Mouse (Mus musculus) heart, postnatal 0 days (tissue): ENCODE measurements around the gene Pdss2. TPM values are rescaled to one million over a fixed set of nuclear protein-coding genes. Genes with fewer than 3 reads are reported as not detected.

Source experiments
- ATAC-seq: fragments of 200-750 bp; cut with Nextera tagmentation; 2 replicates; pipeline ENCODE4 v1.8.0; 2017; ENCODE audit warnings: low read depth, moderate number of reproducible peaks, moderate library complexity; ENCODE audit not compliant: insufficient read depth
- DNase-seq: peaks from one replicate; pipeline ENCODE4 v3.0.0-alpha.2; 2016; ENCODE audit warnings: low spot score
- H3K27ac ChIP-seq: fragments of 300-500 bp; sonication (generic); 2 replicates; pipeline ENCODE4 v1.5.1; 2014; ENCODE audit warnings: low read depth, mild to moderate bottlenecking
- H3K27me3 ChIP-seq: fragments of 300-500 bp; sonication (generic); 2 replicates; pipeline ENCODE4 v1.6.1; 2014; ENCODE audit warnings: low read length, mixed read lengths; ENCODE audit not compliant: control insufficient read depth, insufficient read depth
- H3K36me3 ChIP-seq: fragments of 300-500 bp; sonication (generic); replicated peaks from 2 replicates; pipeline ENCODE4 v1.6.1; 2014; ENCODE audit warnings: low read length, mixed read lengths; ENCODE audit not compliant: control insufficient read depth, insufficient read depth
- H3K4me1 ChIP-seq: fragments of 300-500 bp; sonication (generic); 2 replicates; pipeline ENCODE4 v1.6.1; 2014; ENCODE audit warnings: antibody characterized with exemption; ENCODE audit not compliant: control insufficient read depth, insufficient read depth
- H3K4me2 ChIP-seq: fragments of 300-500 bp; sonication (generic); 2 replicates; pipeline ENCODE4 v1.6.1; 2014; ENCODE audit warnings: low read depth, mild to moderate bottlenecking, low read length, moderate library complexity
- H3K4me3 ChIP-seq: fragments of 300-500 bp; sonication (generic); 2 replicates; pipeline ENCODE4 v1.5.1; 2014; ENCODE audit warnings: low read depth, low read length
- H3K9ac ChIP-seq: fragments of 300-500 bp; sonication (generic); replicated peaks from 2 replicates; pipeline ENCODE4 v1.6.1; 2014; ENCODE audit warnings: low read depth, low read length, mixed read lengths
- H3K9me3 ChIP-seq: fragments of 300-500 bp; sonication (generic); replicated peaks from 2 replicates; pipeline ENCODE4 v1.6.1; 2016; ENCODE audit warnings: low read length; ENCODE audit not compliant: control insufficient read depth
- CTCF ChIP-seq: IDR thresholded peaks from 2 replicates; pipeline ENCODE4 v1.5.1; 2016; ENCODE audit warnings: antibody characterized with exemption, control low read depth, low read depth
- EP300 ChIP-seq: IDR thresholded peaks from 2 replicates; pipeline ENCODE4 v1.6.1; 2016; ENCODE audit warnings: antibody characterized with exemption, low read depth
- WGBS: fragments of 180-500 bp; shearing (Covaris S2); extraction: QIAGEN DNeasy Blood & Tissue Kit; methylation state at CpG from one replicate; pipeline ENCODE4 v1.1.7; 2014; 5-methylcytosine and 5-hydroxymethylcytosine counted together
- polyA plus RNA-seq: library from polyadenylated mRNA; unstranded; fragments of >200 nt; fragmentation: Nextera tagmentation; extraction: Ambion mirVana; gene quantifications from 2 replicates; pipeline ENCODE4 v1.2.1, GENCODE M21; 2015
- total RNA-seq: library from RNA; depleted of rRNA; stranded (reverse); fragments of >200 nt; gene quantifications from 2 replicates; pipeline ENCODE4 v1.2.3, GENCODE M21; 2014; ENCODE audit warnings: low replicate concordance

Gene Pdss2
- total and polyA plus RNA-seq, 2 experiments from 2014 or later: 14.7 to 28.9 TPM

DNA sequence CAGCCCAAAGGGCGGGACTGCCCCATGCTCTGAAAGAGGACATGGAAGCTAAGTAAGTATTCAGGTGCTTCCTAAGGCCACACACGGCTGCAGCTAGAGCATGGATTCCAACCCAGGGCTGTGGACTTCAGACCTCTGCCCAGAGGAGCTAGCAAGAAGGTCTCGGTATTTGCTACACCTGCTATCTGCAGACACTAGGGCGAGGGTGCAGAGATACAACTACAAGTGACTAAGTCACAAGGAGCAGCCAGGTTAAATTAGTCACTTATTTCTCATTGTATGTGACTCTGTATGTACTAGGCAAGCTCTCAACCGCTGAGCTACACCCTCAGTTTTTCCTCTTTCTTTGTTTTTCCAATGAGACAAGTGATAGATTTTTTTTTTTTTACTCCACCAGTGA is 241.5 kb downstream of the Pdss2 start:
- ATAC-seq (no peak), DNase-seq (no peak)
- 76% methylated on average over 5 of the region's 5 CpGs for whole genome bisulfite sequencing
- Histone ChIP-seq H3K4me2 (no peak overlapping the region), H3K4me1 (no peaks in the 10 kb centered on the region), H3K9ac (no peak overlapping the region), H3K9me3 (no peaks in the 10 kb centered on the region), H3K36me3 (no peaks in the 10 kb centered on the region), H3K27ac (no peak overlapping the region), H3K4me3 (no peak overlapping the region), H3K27me3 (no peaks in the 10 kb centered on the region)
- no peak for TF ChIP-seq EP300
- no peak for TF ChIP-seq CTCF

DNA sequence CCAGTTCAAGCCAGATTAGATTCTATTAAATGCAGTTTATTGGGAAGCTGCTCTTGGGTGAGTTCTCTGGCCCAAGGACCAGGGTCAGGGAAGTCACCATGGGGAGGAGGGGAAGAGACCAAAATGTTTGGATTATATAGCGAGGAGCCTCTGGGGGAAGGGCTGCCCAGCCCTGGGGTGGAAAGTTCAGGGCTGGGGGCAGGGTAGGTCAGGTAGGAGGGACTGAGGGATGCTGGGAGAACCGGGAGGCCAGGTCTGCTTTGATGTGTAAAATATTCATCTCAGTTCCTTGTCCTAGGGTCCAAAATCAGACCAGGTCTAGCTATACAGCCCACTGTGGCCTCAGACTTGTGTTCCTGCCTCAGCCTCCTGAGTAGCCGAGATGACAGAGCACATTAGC is 241.9 kb downstream of the Pdss2 start:
- 65% methylated on average over 3 of the region's 3 CpGs for WGBS
- Histone ChIP-seq H3K4me1 (no peaks in the 10 kb centered on the region), H3K27me3 (no peaks in the 10 kb centered on the region), H3K9ac (no peak overlapping the region), H3K4me2 (no peak overlapping the region), H3K4me3 (no peak overlapping the region), H3K27ac (no peak overlapping the region), H3K36me3 (no peaks in the 10 kb centered on the region), H3K9me3 (no peaks in the 10 kb centered on the region)
- TF ChIP-seq EP300 (no peak), CTCF (no peak)
- ATAC-seq (no peak), DNase-seq (no peak)

DNA sequence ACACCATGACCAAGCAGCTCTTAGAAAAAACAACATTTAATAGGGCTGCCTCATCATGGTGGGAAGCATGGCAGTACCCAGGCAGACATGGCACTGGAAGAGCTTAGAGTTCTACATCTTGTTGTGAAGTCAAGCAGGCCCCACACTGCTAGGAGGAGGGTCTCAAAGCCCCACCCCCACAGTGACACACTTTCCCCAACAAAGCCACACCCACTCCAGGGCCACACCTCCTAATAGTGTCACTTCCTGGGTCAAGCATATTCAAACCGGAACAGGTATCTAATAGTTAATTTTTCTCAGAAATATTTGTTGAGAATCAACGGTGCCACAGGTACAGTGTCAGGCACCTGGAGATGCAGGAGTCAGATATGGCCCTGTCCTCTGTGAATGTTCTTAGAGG is 244.9 kb downstream of the Pdss2 start:
- 87% methylated on average over 2 of the region's 2 CpGs for WGBS
- no peaks in the 10 kb centered on the region for H3K9me3 ChIP-seq

DNA sequence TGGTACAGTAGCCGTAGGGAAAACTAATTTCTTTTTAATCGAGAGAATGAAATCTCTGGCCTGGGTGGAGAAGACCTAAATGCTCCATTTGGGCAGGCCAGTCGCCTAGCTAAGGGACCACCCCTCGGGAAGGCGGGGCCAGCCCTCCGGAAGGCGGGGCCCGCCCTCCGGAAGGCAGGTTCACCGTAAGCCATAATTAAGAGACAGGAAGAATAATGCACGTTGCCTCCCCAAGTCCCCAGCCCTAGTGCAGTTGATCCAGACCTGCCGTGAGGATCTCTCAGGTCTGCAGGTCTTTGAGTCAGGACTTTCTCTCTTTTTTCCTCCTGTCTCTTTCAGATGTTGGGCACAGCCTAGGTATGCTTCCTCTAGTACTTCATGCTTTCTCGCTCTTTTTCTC is 246.4 kb downstream of the Pdss2 start:
- no peak overlapping the region for H3K27ac ChIP-seq
- 33% methylated on average over 13 of the region's 13 CpGs for WGBS
- no peak overlapping the region for H3K9ac ChIP-seq
- no peak for TF ChIP-seq EP300
- TF ChIP-seq CTCF: no peak
- no peaks in the 10 kb centered on the region for H3K36me3 ChIP-seq
- H3K9me3 ChIP-seq: no peaks in the 10 kb centered on the region
- 0 out of 2 replicates have a peak, but pooled peaks have one; percentile 53 for ATAC-seq
- no peaks in the 10 kb centered on the region for H3K4me1 ChIP-seq
- H3K4me3 ChIP-seq: 0 out of 2 replicates have a peak overlapping the region, but pooled peaks have one; percentile 2
- H3K27me3 ChIP-seq: no peaks in the 10 kb centered on the region
- no peak for DNase-seq
- peak overlapping the region; percentile 21 for H3K4me2 ChIP-seq

More for the DNA sequence above, 244.9 kb downstream of the Pdss2 start:
- TF ChIP-seq CTCF (no peak), EP300 (no peak)
- Histone ChIP-seq H3K4me3 (no peak overlapping the region), H3K4me1 (no peaks in the 10 kb centered on the region), H3K9ac (no peak overlapping the region), H3K36me3 (no peaks in the 10 kb centered on the region), H3K4me2 (no peak overlapping the region), H3K27ac (no peak overlapping the region), H3K27me3 (no peaks in the 10 kb centered on the region)
- no peak for ATAC-seq
- no peak for DNase-seq

DNA sequence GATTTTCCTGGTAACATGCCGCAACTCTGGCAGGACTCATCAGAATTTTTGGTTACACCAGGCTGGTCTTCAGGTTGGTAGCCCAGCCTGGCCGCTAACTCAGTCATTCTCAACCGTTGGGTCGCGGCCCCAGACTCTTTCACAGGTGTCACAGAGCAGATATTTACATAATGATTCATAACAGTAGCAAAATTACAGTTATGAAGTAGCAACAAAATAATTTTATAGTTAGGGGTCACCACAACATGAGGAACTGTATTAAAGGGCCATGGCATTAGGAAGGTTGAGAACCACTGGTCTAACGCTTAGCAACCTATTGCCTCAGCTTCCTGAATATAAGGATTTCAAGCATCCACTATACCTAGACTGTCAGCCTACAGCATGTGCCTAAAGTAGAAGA is 247.0 kb downstream of the Pdss2 start:
- Histone ChIP-seq H3K4me2 (no peak overlapping the region), H3K4me1 (no peaks in the 10 kb centered on the region), H3K27me3 (no peaks in the 10 kb centered on the region), H3K4me3 (no peak overlapping the region), H3K36me3 (no peaks in the 10 kb centered on the region), H3K27ac (no peak overlapping the region), H3K9ac (no peak overlapping the region), H3K9me3 (no peaks in the 10 kb centered on the region)
- DNase-seq (no peak), ATAC-seq (no peak)
- TF ChIP-seq CTCF (no peak), EP300 (no peak)
- 92% methylated on average over 6 of the region's 6 CpGs for WGBS

DNA sequence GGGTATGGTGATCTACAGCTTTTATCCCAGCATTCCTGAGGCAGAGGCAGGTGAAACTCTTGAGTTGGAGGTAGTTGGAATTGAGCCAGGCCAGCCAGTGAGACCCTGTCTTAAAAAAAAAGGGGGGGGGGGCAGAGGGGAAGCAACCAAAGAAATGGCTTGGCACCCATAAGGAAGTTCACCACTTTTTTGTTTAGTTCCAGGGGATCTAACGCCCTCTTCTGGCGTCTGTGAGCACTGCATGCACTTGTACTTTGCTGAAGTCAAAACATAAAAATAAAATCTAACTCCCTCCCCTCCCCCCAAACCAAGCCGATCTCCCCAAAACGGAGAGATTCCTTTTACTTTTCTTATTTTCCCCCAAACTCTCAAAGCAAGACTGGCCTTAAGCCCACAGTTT is 254.1 kb downstream of the Pdss2 start:
- Histone ChIP-seq H3K36me3 (no peaks in the 10 kb centered on the region), H3K27ac (no peak overlapping the region), H3K27me3 (no peaks in the 10 kb centered on the region), H3K4me3 (no peak overlapping the region), H3K9ac (no peak overlapping the region), H3K9me3 (no peaks in the 10 kb centered on the region), H3K4me1 (peaks cover 3% of the 10 kb centered on the region), H3K4me2 (no peak overlapping the region)
- DNase-seq (no peak), ATAC-seq (no peak)
- WGBS: 41% methylated on average over 4 of the region's 4 CpGs
- no peak for TF ChIP-seq EP300
- TF ChIP-seq CTCF: peak; percentile 45; the same call in 1 of the 2 replicates
